Mouse (Mus musculus): ENCODE measurements around the gene Isx. TPM values are rescaled to one million over a fixed set of nuclear protein-coding genes. Genes with fewer than 3 reads are reported as not detected.

Isx gene
- polyA plus RNA-seq, 1 experiment from 2014 or later = not detected

DNA sequence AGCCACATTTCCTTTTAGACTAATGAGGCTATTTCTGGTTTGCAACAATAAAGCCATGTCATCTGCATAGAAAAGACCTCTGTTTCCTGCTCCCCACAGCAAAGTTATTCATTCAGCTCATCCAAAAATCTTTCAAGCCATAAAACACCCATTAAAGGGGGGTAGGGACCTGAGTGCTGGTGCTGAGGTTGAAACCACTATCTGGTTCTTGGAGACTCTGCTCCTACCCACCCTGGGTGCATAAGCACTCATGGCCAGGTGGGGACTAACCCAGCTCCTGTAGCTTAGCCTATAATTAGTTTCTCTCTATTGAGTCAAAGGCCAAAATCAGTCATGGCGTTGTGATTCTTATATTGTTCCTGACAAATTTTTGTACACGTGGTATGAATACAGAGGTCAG is 10.4 kb upstream of the Isx start:
- 75% methylated on average over 2 of the region's 2 CpGs for WGBS
- no peaks in the 10 kb centered on the region for H3K9me3 ChIP-seq
- no peak for ATAC-seq (ENCODE audit: low read depth)

DNA sequence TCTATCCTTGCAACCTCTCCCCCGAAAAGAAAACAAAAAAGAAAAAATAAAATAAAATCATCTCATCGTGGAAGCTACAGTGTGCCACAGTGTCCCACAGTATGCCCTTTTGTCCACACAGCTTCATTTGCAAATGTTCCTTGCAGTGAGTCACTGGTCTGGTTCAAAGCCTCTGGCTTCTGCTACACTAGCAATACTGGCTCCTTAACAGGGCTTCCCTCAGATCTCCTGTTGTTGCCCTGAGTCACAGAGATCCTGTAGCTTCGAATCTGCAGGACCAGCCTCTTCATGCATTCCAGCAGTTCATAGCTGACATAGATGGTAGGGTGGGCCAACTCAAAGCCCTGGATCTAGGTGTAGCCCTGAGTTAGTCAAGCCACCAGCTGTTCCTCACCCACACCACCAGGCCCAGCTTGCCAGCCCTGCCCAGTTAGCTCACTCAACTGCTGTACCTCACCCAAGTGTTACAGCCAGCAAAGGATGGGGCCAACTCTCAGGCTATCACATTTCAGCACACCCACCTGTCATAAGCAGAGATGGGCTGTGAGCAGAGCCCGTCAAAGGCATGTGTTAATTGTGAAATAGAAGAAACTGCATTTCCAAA is 2.5 kb upstream of the Isx start:
- WGBS = 83% methylated on average over 4 of the region's 4 CpGs
- no peak for ATAC-seq (ENCODE audit: low read depth)
- H3K4me3 ChIP-seq = no peak overlapping the region

More for the DNA sequence above, 10.4 kb upstream of the Isx start:
- Histone ChIP-seq H3K4me2 (no peak overlapping the region), H3K27me3 (no peaks in the 10 kb centered on the region), H3K36me3 (no peaks in the 10 kb centered on the region), H3K4me1 (replicated peaks) (no peaks in the 10 kb centered on the region), H3K27ac (replicated peaks) (no peak overlapping the region), H3K4me3 (no peak overlapping the region), H3K9ac (no peak overlapping the region)

DNA sequence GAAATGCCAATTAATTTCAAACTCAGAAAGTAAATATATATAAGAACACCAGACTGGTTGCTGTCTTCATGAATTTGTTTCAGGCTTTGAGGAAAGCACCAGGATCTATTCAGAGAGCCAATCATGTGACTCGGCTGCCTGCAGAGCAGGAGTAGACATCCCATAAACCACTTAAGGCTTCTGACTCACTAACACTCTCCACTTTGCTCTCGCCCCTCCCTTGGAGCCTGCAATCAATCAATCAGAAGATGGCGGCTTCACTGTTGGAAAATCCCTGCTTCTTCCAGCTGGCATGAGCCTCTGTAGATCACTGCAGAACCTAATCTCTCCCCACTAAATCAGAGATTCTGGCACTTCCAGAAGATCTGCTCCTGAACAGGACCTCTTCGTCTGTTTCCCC is 1.3 kb upstream of the Isx start:
- Histone ChIP-seq H3K4me1 (replicated peaks) (no peaks in the 10 kb centered on the region), H3K9me3 (no peaks in the 10 kb centered on the region), H3K36me3 (no peaks in the 10 kb centered on the region), H3K4me2 (no peak overlapping the region), H3K4me3 (no peak overlapping the region), H3K9ac (no peak overlapping the region), H3K27me3 (no peaks in the 10 kb centered on the region), H3K27ac (replicated peaks) (no peak overlapping the region)
- WGBS = 23% methylated on average over 4 of the region's 4 CpGs
- no peak for ATAC-seq (ENCODE audit: low read depth)

More for the DNA sequence above, 2.5 kb upstream of the Isx start:
- no peaks in the 10 kb centered on the region for H3K36me3 ChIP-seq
- H3K9me3 ChIP-seq = no peaks in the 10 kb centered on the region
- no peak overlapping the region for H3K4me2 ChIP-seq
- no peaks in the 10 kb centered on the region for H3K27me3 ChIP-seq
- no peaks in the 10 kb centered on the region for H3K4me1 ChIP-seq (replicated peaks)
- no peak overlapping the region for H3K9ac ChIP-seq
- no peak overlapping the region for H3K27ac ChIP-seq (replicated peaks)

DNA sequence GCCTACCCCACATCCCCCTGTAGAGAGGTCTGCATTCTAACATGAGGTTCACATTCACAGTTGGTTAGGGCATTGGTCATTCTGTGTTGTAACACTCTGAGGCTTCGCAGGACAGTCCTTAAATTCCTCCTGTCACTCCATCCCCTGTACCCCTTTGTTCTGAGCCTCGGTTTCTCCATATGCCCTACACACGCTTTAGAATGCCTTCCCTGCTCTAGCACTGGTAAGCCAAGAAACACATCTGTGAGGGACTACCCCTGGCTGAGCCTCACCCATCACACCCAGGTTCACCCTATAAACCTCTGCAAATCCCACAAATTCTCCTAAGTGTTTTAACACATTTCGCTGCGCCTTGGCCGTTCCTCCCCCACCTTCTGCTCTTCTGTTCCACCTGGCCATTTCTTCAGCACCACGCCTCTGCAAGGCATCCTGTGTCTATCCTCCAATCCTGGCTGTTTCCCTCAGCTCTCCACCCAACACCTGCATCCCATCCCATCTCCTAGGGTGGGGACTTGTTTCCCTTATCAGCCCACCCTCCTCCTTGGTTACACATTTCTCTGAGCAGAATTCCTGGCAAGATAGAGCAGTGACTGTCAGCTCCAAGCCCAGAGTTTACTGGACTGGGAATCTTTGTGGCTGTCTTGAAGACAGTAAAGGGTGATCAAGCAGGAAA is 686 bp upstream of the Isx start:
- no peak overlapping the region for H3K4me3 ChIP-seq
- ATAC-seq (ENCODE audit: low read depth) = no peak

DNA sequence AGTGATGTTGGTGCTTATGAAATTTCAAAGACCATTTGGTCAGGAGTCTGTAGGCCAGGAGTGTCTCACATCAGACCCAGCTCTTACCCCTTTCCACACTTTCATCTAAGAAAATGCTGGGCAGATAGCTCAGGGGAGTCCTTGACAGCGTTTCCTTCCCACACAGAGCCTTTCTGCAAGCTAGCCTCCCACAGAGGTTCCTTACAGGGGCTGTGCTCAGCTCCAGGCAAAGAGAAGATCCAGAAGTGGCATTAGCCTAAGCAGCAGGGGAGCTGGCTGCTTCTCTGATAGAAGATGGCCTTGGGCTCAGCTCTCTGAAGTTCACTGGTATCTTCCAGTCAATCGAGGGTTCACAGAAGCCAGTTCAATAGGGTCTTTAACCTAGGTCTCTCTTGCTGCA is 1.6 kb downstream of the Isx start:
- Histone ChIP-seq H3K9me3 (no peaks in the 10 kb centered on the region), H3K4me3 (no peak overlapping the region), H3K27me3 (no peaks in the 10 kb centered on the region), H3K9ac (no peak overlapping the region), H3K4me2 (no peak overlapping the region), H3K36me3 (no peaks in the 10 kb centered on the region), H3K4me1 (replicated peaks) (no peaks in the 10 kb centered on the region), H3K27ac (replicated peaks) (no peak overlapping the region)
- WGBS = 68% methylated on average over 2 of the region's 2 CpGs
- ATAC-seq (ENCODE audit: low read depth) = no peak

More for the DNA sequence above, 686 bp upstream of the Isx start:
- WGBS = 90% methylated on average over 7 of the region's 7 CpGs
- H3K9me3 ChIP-seq = no peaks in the 10 kb centered on the region
- H3K4me2 ChIP-seq = no peak overlapping the region
- no peaks in the 10 kb centered on the region for H3K4me1 ChIP-seq (replicated peaks)
- no peaks in the 10 kb centered on the region for H3K27me3 ChIP-seq
- H3K36me3 ChIP-seq = no peaks in the 10 kb centered on the region
- H3K9ac ChIP-seq = no peak overlapping the region
- no peak overlapping the region for H3K27ac ChIP-seq (replicated peaks)

DNA sequence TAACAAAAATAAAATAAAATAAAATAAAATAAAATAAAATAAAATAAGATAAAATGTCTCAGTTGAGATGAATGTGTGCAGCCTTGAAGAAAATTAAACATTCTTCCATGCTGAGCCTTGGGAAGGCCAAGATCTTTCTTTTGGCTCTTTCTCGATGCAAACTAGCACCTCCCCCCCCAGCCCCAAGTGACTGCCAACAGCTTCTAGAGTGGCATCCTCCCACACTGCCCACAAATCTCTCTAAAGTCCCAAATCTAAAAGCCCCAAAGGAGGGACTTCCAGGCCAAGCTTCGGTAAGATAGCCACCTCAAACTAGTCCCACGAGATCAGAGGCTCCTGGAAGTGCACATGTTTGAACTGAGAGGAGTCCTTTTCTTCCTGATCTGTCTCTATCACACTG is 5.7 kb downstream of the Isx start:
- no peak overlapping the region for H3K4me3 ChIP-seq
- H3K27me3 ChIP-seq = no peaks in the 10 kb centered on the region
- no peak overlapping the region for H3K9ac ChIP-seq
- no peaks in the 10 kb centered on the region for H3K9me3 ChIP-seq
- no peak overlapping the region for H3K27ac ChIP-seq (replicated peaks)
- no peak overlapping the region for H3K4me2 ChIP-seq
- no peak for ATAC-seq (ENCODE audit: low read depth)
- H3K4me1 ChIP-seq (replicated peaks) = no peaks in the 10 kb centered on the region
- WGBS = 77% methylated on average over 3 of the region's 3 CpGs
- H3K36me3 ChIP-seq = no peaks in the 10 kb centered on the region

DNA sequence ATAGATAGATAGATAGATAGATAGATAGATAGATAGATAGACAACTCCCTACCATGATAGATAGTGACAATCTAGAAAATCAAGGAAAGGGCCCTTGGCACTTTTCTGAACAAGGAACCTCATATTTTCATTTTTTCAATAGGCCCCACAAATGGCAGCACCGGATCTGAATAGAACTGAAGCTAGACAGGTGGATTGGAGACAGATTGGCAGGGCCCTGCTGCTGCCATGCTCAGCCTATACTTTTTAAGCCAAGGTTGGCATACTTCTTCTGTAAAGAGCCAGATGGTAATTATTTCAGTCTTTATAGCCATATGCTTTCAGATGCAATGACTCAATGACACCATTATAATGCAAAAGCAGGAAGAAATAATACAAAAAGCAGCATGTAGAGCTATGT is 15.8 kb downstream of the Isx start:
- Histone ChIP-seq H3K36me3 (no peaks in the 10 kb centered on the region), H3K4me1 (replicated peaks) (no peaks in the 10 kb centered on the region), H3K27ac (replicated peaks) (no peak overlapping the region), H3K9ac (no peak overlapping the region), H3K9me3 (no peaks in the 10 kb centered on the region), H3K4me3 (no peak overlapping the region), H3K4me2 (no peak overlapping the region), H3K27me3 (no peaks in the 10 kb centered on the region)
- 93% methylated on average over 1 of the region's 1 CpGs for WGBS
- ATAC-seq (ENCODE audit: low read depth) = no peak

DNA sequence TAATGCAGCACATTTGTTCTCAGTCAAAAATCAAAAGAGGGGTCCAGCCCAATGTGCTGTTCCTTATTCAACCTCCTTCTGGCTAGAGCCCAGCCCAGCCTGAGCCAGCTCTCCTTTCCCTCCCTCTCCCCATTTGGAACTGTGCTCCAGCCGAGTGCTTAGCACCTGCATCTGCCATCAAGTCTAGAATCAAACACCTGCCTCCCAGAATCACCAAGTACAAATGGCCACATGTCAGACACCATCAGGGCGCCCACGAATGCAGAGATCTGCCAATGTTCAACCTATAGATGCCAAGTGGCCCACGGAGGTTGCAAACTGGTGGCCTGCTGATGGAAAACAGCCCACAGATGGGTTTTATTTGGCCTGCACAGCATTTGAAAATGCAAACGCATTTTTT is 18.1 kb downstream of the Isx start:
- Histone ChIP-seq H3K36me3 (no peaks in the 10 kb centered on the region), H3K4me3 (no peak overlapping the region), H3K4me2 (no peak overlapping the region), H3K27me3 (no peaks in the 10 kb centered on the region), H3K9me3 (no peaks in the 10 kb centered on the region), H3K27ac (replicated peaks) (no peak overlapping the region), H3K9ac (no peak overlapping the region), H3K4me1 (replicated peaks) (no peaks in the 10 kb centered on the region)
- no peak for ATAC-seq (ENCODE audit: low read depth)
- WGBS = 82% methylated on average over 5 of the region's 5 CpGs

DNA sequence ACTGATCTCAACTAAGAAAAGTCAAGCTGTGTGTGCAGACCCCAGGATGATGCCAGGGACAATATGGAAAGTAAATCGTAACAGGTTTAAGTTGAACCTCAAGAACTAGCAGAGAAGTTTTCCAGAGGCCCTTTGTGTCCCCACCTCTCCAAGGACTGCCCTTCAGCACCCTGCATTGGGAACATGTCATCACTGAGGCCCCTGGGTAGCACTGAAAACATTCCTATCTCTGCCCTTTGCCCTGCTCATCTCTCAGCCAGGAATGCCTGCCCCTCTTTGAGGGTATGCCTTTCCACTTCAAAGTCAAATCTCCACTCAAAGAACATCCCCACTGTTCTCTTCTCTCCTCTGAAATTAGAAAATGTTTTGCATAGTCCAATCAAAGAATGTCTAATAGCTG is 23.3 kb downstream of the Isx start:
- no peak for ATAC-seq (ENCODE audit: low read depth)
- no peaks in the 10 kb centered on the region for H3K9me3 ChIP-seq
- no peak overlapping the region for H3K4me2 ChIP-seq
- no peak overlapping the region for H3K9ac ChIP-seq
- 92% methylated on average over 1 of the region's 1 CpGs for WGBS
- no peaks in the 10 kb centered on the region for H3K4me1 ChIP-seq (replicated peaks)
- H3K4me3 ChIP-seq = no peak overlapping the region
- no peaks in the 10 kb centered on the region for H3K27me3 ChIP-seq
- H3K27ac ChIP-seq (replicated peaks) = no peak overlapping the region
- H3K36me3 ChIP-seq = no peaks in the 10 kb centered on the region

DNA sequence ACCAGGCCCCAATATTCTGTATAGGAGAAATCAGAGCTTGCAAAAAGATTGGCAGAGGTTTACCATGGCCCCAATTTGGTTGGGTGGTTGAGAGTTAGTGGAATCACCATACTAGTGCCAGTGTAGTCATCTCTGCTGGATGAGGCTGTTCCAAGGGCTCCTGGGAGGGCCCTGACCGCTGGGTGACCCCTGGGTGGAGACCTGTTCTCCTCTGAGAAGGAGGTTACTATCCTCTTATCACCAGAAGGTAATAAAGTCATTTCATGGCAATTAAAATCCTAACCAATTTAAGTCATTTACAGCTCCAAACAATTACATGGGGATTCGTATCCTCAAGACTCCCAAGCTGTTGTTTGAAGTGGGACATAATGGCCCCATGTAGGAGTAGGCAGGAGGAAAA is 24.3 kb downstream of the Isx start:
- H3K9me3 ChIP-seq = no peaks in the 10 kb centered on the region
- no peaks in the 10 kb centered on the region for H3K27me3 ChIP-seq
- H3K27ac ChIP-seq (replicated peaks) = no peak overlapping the region
- H3K4me3 ChIP-seq = no peak overlapping the region
- H3K4me1 ChIP-seq (replicated peaks) = no peaks in the 10 kb centered on the region
- H3K9ac ChIP-seq = no peak overlapping the region
- 20% methylated on average over 2 of the region's 2 CpGs for WGBS
- H3K36me3 ChIP-seq = no peaks in the 10 kb centered on the region
- no peak overlapping the region for H3K4me2 ChIP-seq
- ATAC-seq (ENCODE audit: low read depth) = no peak

DNA sequence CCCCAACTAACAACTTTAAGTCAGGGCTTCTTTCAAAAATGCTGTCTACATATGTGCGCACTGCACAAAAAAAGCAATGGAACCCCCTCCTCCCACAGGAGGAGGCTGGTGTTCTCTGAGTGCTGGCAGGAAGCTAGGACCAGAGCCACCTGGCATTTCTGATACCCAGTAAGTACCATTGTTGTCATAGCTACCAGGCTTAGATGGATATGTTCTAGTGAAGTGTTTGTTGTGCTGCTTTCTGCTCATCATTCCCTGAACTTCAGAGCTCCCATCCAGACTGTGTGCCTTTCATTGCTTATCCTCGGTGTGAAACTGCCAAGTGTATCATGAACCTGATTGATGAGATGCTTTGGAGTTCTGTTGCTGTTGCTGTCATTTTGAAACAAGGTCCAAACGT is 26.8 kb downstream of the Isx start:
- H3K4me1 ChIP-seq (replicated peaks) = no peaks in the 10 kb centered on the region
- ATAC-seq (ENCODE audit: low read depth) = no peak
- no peak overlapping the region for H3K4me2 ChIP-seq
- WGBS = 75% methylated on average over 3 of the region's 3 CpGs
- H3K9ac ChIP-seq = no peak overlapping the region
- no peak overlapping the region for H3K27ac ChIP-seq (replicated peaks)
- no peaks in the 10 kb centered on the region for H3K9me3 ChIP-seq
- no peaks in the 10 kb centered on the region for H3K36me3 ChIP-seq
- no peaks in the 10 kb centered on the region for H3K27me3 ChIP-seq
- H3K4me3 ChIP-seq = no peak overlapping the region

DNA sequence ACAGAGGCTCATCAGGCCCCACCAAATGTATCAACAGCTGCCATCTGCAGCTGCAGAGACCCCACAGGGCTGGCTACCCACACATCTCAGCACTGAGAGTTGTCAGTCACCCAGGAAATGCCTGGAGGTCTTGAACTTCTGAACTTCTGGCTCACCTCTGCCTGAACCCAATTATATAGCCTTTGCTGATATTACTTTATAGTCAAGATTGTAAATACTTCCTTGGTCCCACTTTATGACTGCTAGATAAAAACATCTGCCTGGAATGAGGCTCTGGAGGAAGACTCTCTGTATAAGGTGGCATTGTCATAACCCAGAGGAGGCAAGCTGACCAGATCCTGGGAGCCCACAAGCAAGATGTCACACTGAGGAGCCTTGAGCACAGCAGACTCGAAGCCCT is 28.8 kb downstream of the Isx start:
- no peaks in the 10 kb centered on the region for H3K4me1 ChIP-seq (replicated peaks)

More for the DNA sequence above, 28.8 kb downstream of the Isx start:
- Histone ChIP-seq H3K4me3 (no peak overlapping the region), H3K9ac (no peak overlapping the region), H3K9me3 (no peaks in the 10 kb centered on the region), H3K4me2 (no peak overlapping the region), H3K27me3 (no peaks in the 10 kb centered on the region), H3K27ac (replicated peaks) (no peak overlapping the region), H3K36me3 (no peaks in the 10 kb centered on the region)
- no peak for ATAC-seq (ENCODE audit: low read depth)
- 58% methylated on average over 1 of the region's 1 CpGs for WGBS

All from neural tube, embryonic 13.5 days (tissue).